Comparison of ENCODE assay signal across 8 mouse cellular contexts in the genomic region with DNA sequence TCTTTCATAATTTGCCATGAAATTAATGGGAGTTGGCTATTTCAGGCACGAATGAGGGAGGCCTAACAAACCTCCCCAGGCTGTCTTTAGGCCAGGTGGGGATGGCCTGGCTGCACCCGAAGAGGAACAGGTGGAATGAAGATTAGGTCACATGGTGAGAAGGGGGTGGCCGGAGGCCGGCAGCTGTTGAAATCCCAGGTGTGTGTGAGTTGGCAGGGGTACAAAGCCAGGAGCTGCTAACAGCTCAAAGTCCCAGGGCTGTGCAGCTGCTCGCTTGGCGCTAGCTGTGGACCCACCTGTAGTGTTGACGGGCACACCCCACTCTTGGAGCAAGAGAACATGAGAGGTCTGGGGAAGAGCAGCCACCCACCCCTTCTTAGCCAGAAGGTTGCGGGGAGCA.
A peak's percentile ranks its signal among the peaks of the same experiment; 100 is the strongest.
DNase-seq lines count a peak whose midpoint lies in the region; ATAC-seq and TF ChIP-seq lines count a peak whose summit lies in the region.

No protein-coding gene starts in this region.

- H3K27ac ChIP-seq in embryonic facial prominence, embryonic 11.5 days (replicated peaks; ENCODE audit: low read depth, low read length): no peak overlapping the region
- H3K27ac ChIP-seq in embryonic facial prominence, embryonic 10.5 days (replicated peaks): no peak overlapping the region
- no peak overlapping the region for H3K27ac ChIP-seq in midbrain, embryonic 13.5 days

- H3K4me2 ChIP-seq in embryonic facial prominence, embryonic 11.5 days (ENCODE audit: low read depth, low read length): no peak overlapping the region
- no peak overlapping the region for H3K4me2 ChIP-seq in midbrain, embryonic 13.5 days (replicated peaks)

- H3K36me3 ChIP-seq in embryonic facial prominence, embryonic 11.5 days (replicated peaks; ENCODE audit: control insufficient read depth, insufficient read depth, low read depth, low read length): no peaks in the 10 kb centered on the region
- H3K36me3 ChIP-seq in embryonic facial prominence, embryonic 10.5 days (replicated peaks): no peaks in the 10 kb centered on the region
- no peaks in the 10 kb centered on the region for H3K36me3 ChIP-seq in midbrain, embryonic 13.5 days

- H3K4me1 ChIP-seq in embryonic facial prominence, embryonic 11.5 days (ENCODE audit: control insufficient read depth, insufficient read depth, low read length): no peaks in the 10 kb centered on the region
- H3K4me1 ChIP-seq in embryonic facial prominence, embryonic 10.5 days: peaks cover 9% of the 10 kb centered on the region
- H3K4me1 ChIP-seq in midbrain, embryonic 13.5 days (replicated peaks): peaks cover 14% of the 10 kb centered on the region

- H3K4me3 ChIP-seq in embryonic facial prominence, embryonic 11.5 days (ENCODE audit: low read depth, low read length): no peak overlapping the region
- H3K4me3 ChIP-seq in embryonic facial prominence, embryonic 10.5 days: no peak overlapping the region
- H3K4me3 ChIP-seq in midbrain, embryonic 13.5 days (replicated peaks): no peak overlapping the region

- TF ChIP-seq CTCF in brain, embryonic 14.5 days (IDR thresholded peaks at IDR 0.05; ENCODE audit: borderline replicate concordance, extremely low read depth, insufficient read depth, insufficient read length): no peak

- no peaks in the 10 kb centered on the region for H3K27me3 ChIP-seq in embryonic facial prominence, embryonic 11.5 days (ENCODE audit: control insufficient read depth, insufficient read depth, low read length)
- no peaks in the 10 kb centered on the region for H3K27me3 ChIP-seq in embryonic facial prominence, embryonic 10.5 days (replicated peaks; ENCODE audit: low read depth, poor library complexity, severe bottlenecking)
- no peaks in the 10 kb centered on the region for H3K27me3 ChIP-seq in midbrain, embryonic 13.5 days

- H3K9me3 ChIP-seq in embryonic facial prominence, embryonic 11.5 days (replicated peaks; ENCODE audit: control insufficient read depth, low read length): no peaks in the 10 kb centered on the region
- H3K9me3 ChIP-seq in embryonic facial prominence, embryonic 10.5 days: no peaks in the 10 kb centered on the region
- no peaks in the 10 kb centered on the region for H3K9me3 ChIP-seq in midbrain, embryonic 13.5 days

- intact Hi-C loops in heart, postnatal 25 days (cut with DNase I): no loop called here

- 59% methylated on average over 8 of the region's 8 CpGs for WGBS in embryonic facial prominence, embryonic 11.5 days
- 61% methylated on average over 8 of the region's 8 CpGs for WGBS in embryonic facial prominence, embryonic 10.5 days
- 35% methylated on average over 8 of the region's 8 CpGs for WGBS in midbrain, embryonic 13.5 days

- no peak for TF ChIP-seq POLR2A in brain, embryonic 14.5 days (IDR thresholded peaks at IDR 0.05; ENCODE audit: borderline replicate concordance, extremely low read depth, insufficient read depth, insufficient read length, poor library complexity, severe bottlenecking)

- peak; percentile 67 for ATAC-seq in embryonic facial prominence, embryonic 11.5 days (replicated peaks; ENCODE audit: insufficient number of reproducible peaks, low FRiP score, low TSS enrichment, low read depth)
- ATAC-seq in midbrain, embryonic 13.5 days: peak; percentile 69; the same call in 1 of the 2 replicates

- no peak for DNase-seq in embryonic facial prominence, embryonic 11.5 days (ENCODE audit: low spot score)
- DNase-seq in embryonic facial prominence, embryonic 10.5 days (ENCODE audit: low spot score): no peak
- DNase-seq in brain, embryonic 14.5 days (ENCODE audit: low read depth): peak; percentile 55
- peak; percentile 8 to 24 for DNase-seq in kidney, postnatal 36 days
- no peak for DNase-seq in cerebellum, postnatal 25 days
- DNase-seq in layer of hippocampus, adult 11-12 months (ENCODE audit: low spot score): no peak
- no peak for DNase-seq in heart, postnatal 25 days (ENCODE audit: low spot score)

- no peak overlapping the region for H3K9ac ChIP-seq in embryonic facial prominence, embryonic 11.5 days (replicated peaks; ENCODE audit: low read length)
- no peak overlapping the region for H3K9ac ChIP-seq in midbrain, embryonic 13.5 days (replicated peaks)

Comparison
In these comparisons a context has a peak if more than half of its experiments do, and no peak if none do; other contexts are left out.
1. DNase-seq: peak in brain, embryonic 14.5 days (single experiment) and kidney, postnatal 36 days (2 of 2); none in embryonic facial prominence, embryonic 11.5 days (single experiment), embryonic facial prominence, embryonic 10.5 days (single experiment), cerebellum, postnatal 25 days (0 of 2), layer of hippocampus, adult 11-12 months (single experiment) and heart, postnatal 25 days (single experiment).